Comparison of ENCODE assay signal across 9 mouse cellular contexts in the genomic region with DNA sequence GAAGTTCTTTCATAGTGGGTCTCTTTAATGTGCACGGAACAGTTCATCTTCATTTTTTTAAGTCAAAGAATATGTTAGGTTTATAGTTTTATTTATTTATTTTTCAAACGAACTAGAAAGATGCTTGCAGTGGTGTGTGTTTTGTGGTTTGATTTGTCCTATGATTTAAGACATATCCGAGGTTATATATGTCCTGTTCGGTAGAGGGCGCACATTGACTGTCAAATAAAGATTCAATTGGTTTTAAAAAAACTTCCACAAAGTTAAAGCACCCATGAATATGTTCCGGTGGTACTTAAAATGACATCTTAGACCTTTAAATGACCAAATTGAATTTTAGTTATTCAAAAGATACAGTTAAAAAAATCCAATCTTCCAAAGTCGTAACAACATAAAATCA. TPM values are rescaled to one million over a fixed set of nuclear protein-coding genes. Genes with fewer than 3 reads are reported as not detected.
A peak's percentile ranks its signal among the peaks of the same experiment; 100 is the strongest.
DNase-seq lines count a peak whose midpoint lies in the region; ATAC-seq and TF ChIP-seq lines count a peak whose summit lies in the region.
"Had no signal": no experiment of that assay in that cellular context is flagged by ENCODE, and none has a peak within 500 bp of the region (broad histone marks: within the 10 kb centered on the region; RNA-seq: fewer than 3 reads in every experiment).

No protein-coding gene starts in this region.

- no peak overlapping the region for H3K4me3 ChIP-seq in gastrocnemius, adult 2 months
- no peak overlapping the region for H3K4me3 ChIP-seq in heart, postnatal 0 days (ENCODE audit: low read depth, low read length)
- H3K4me3 ChIP-seq: liver, embryonic 15.5 days had no signal

- H3K27ac ChIP-seq in gastrocnemius, adult 2 months = no peak overlapping the region
- H3K27ac ChIP-seq in heart, postnatal 0 days (ENCODE audit: low read depth) = no peak overlapping the region
- H3K27ac ChIP-seq: liver, embryonic 15.5 days had no signal

- H3K27me3 ChIP-seq in heart, postnatal 0 days (ENCODE audit: control insufficient read depth, insufficient read depth, low read length) = peaks cover 16% of the 10 kb centered on the region

- 12% methylated on average over 7 of the region's 7 CpGs for whole genome bisulfite sequencing in heart, postnatal 0 days

- no peak for DNase-seq in gastrocnemius, adult 2 months
- DNase-seq in gastrocnemius, postnatal 36 days = no peak
- peak; percentile 53 for DNase-seq in A20 (ENCODE audit: low read depth, low spot score)
- DNase-seq in cerebellum, postnatal 14 days = peak; percentile 74 to 79
- DNase-seq in heart, postnatal 0 days (ENCODE audit: low spot score) = peak; percentile 58
- DNase-seq in left cerebral cortex, adult 9 months (ENCODE audit: low spot score in 2 of 2) = peak; percentile 5 to 56
- DNase-seq in naive thymus-derived CD4-positive, alpha-beta T cell, adult 2 months (ENCODE audit: low read depth) = peak; percentile 20
- no peak for DNase-seq in urinary bladder, postnatal 10 days (ENCODE audit: low spot score)

- H3K9me3 ChIP-seq in heart, postnatal 0 days (replicated peaks; ENCODE audit: control insufficient read depth, low read length) = no peaks in the 10 kb centered on the region
- H3K9me3 ChIP-seq: liver, embryonic 15.5 days had no signal

- no peaks in the 10 kb centered on the region for H3K36me3 ChIP-seq in heart, postnatal 0 days (replicated peaks; ENCODE audit: control insufficient read depth, insufficient read depth, low read length)
- H3K36me3 ChIP-seq: liver, embryonic 15.5 days had no signal

- H3K4me2 ChIP-seq in heart, postnatal 0 days (ENCODE audit: low read depth, low read length) = peak overlapping the region; percentile 50
- H3K4me2 ChIP-seq: liver, embryonic 15.5 days had no signal

- H3K4me1 ChIP-seq in heart, postnatal 0 days (ENCODE audit: control insufficient read depth, insufficient read depth) = no peaks in the 10 kb centered on the region
- H3K4me1 ChIP-seq: liver, embryonic 15.5 days had no signal

- ATAC-seq in heart, postnatal 0 days (ENCODE audit: insufficient read depth, low read depth) = no peak

- intact Hi-C loops in gastrocnemius, adult 2 months (cut with DNase I) = no loop called here
- intact Hi-C loops in gastrocnemius, postnatal 36 days (cut with DNase I) = no loop called here

- no peak for TF ChIP-seq EP300 in heart, postnatal 0 days (IDR thresholded peaks at IDR 0.05; ENCODE audit: low read depth)

- H3K9ac ChIP-seq in heart, postnatal 0 days (replicated peaks; ENCODE audit: low read depth, low read length) = no peak overlapping the region
- H3K9ac ChIP-seq: liver, embryonic 15.5 days had no signal

- TF ChIP-seq CTCF in gastrocnemius, adult 2 months (IDR thresholded peaks at IDR 0.05) = peak; percentile 51
- peak; percentile 57 for TF ChIP-seq CTCF in heart, postnatal 0 days (IDR thresholded peaks at IDR 0.05; ENCODE audit: low read depth)

RNA-seq across cellular contexts. Expression of a gene that starts 30.3 kb away (rescaled TPM):
- total RNA-seq in gastrocnemius, adult 2 months (2021) = not detected
- total RNA-seq in gastrocnemius, postnatal 36 days (2021) = not detected
- not detected in 2 replicates for total RNA-seq in heart, postnatal 0 days (2014; rRNA removed; ENCODE audit: low replicate concordance)
- not detected in 2 replicates for polyA plus RNA-seq in heart, postnatal 0 days (2015; fragmentation: Nextera tagmentation; extraction: Ambion mirVana)
- polyA plus RNA-seq: liver, embryonic 15.5 days had no signal

Comparison
In these comparisons a context has a peak if more than half of its experiments do, and no peak if none do; other contexts are left out.
1. DNase-seq: peak in A20 (single experiment), cerebellum, postnatal 14 days (2 of 2), heart, postnatal 0 days (single experiment), left cerebral cortex, adult 9 months (2 of 2) and naive thymus-derived CD4-positive, alpha-beta T cell, adult 2 months (single experiment); none in gastrocnemius, adult 2 months (single experiment), gastrocnemius, postnatal 36 days (0 of 2) and urinary bladder, postnatal 10 days (single experiment).